In the genomic region with DNA sequence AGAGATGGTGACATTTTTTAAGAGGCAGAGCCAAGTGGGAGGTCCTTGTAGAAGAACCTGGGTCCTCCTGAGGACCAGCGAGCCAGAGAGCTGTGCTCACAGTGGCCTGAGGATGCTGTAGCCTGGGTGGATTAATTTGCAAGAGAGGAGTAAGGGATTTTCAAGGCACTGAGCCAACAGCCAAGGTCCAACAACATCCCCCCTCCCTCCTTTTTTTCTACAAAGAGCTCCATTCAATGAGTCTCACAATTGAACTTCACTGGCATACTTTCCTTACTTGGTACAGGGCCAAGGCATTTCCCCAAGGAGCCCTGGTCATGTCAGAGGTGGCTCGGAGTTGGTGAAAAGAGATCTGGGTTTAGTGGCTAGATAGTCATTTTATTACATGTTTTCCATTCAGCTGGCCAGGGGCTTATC, we compare ENCODE assay signal across 8 mouse cellular contexts.
A peak's percentile ranks its signal among the peaks of the same experiment; 100 is the strongest.
DNase-seq lines count a peak whose midpoint lies in the region; ATAC-seq lines count a peak whose summit lies in the region.

No protein-coding gene starts in this region.

- H3K27ac ChIP-seq in heart, embryonic 11.5 days (ENCODE audit: low read depth, low read length): no peak overlapping the region
- no peak overlapping the region for H3K27ac ChIP-seq in hindbrain, embryonic 14.5 days
- peak overlapping the region; percentile 85 for H3K27ac ChIP-seq in stomach, embryonic 14.5 days (ENCODE audit: low read length)

- H3K4me3 ChIP-seq in heart, embryonic 11.5 days (ENCODE audit: low read depth, low read length): no peak overlapping the region
- H3K4me3 ChIP-seq in hindbrain, embryonic 14.5 days (replicated peaks; ENCODE audit: low read length): no peak overlapping the region
- no peak overlapping the region for H3K4me3 ChIP-seq in stomach, embryonic 14.5 days (ENCODE audit: low read depth, low read length)

- no peaks in the 10 kb centered on the region for H3K27me3 ChIP-seq in heart, embryonic 11.5 days (ENCODE audit: control insufficient read depth, insufficient read depth, low read length)
- H3K27me3 ChIP-seq in hindbrain, embryonic 14.5 days (ENCODE audit: control insufficient read depth, insufficient read depth, low read length): peaks cover under 1% of the 10 kb centered on the region; the same call in 1 of the 2 replicates
- no peaks in the 10 kb centered on the region for H3K27me3 ChIP-seq in stomach, embryonic 14.5 days (ENCODE audit: control insufficient read depth, insufficient read depth, low read length)

- H3K9ac ChIP-seq in heart, embryonic 11.5 days (ENCODE audit: low read depth, low read length): no peak overlapping the region
- no peak overlapping the region for H3K9ac ChIP-seq in hindbrain, embryonic 14.5 days
- no peak overlapping the region for H3K9ac ChIP-seq in stomach, embryonic 14.5 days (replicated peaks; ENCODE audit: low read depth, low read length)

- 50% methylated on average over 2 of the region's 2 CpGs for WGBS in heart, embryonic 11.5 days (ENCODE audit: insufficient replicate concordance)
- 31% methylated on average over 2 of the region's 2 CpGs for WGBS in hindbrain, embryonic 14.5 days
- WGBS in stomach, embryonic 14.5 days: 50% methylated on average over 2 of the region's 2 CpGs

- H3K4me1 ChIP-seq in heart, embryonic 11.5 days (ENCODE audit: control insufficient read depth, insufficient read depth, low read length): peaks cover 16% of the 10 kb centered on the region
- H3K4me1 ChIP-seq in hindbrain, embryonic 14.5 days (replicated peaks; ENCODE audit: control insufficient read depth, insufficient read depth, low read length): peaks cover 7% of the 10 kb centered on the region; the same call in 1 of the 2 replicates
- H3K4me1 ChIP-seq in stomach, embryonic 14.5 days (ENCODE audit: control insufficient read depth, insufficient read depth, low read length): peaks cover 43% of the 10 kb centered on the region

- no peak for ATAC-seq in heart, embryonic 11.5 days (replicated peaks; ENCODE audit: insufficient number of reproducible peaks, low FRiP score, low TSS enrichment)
- ATAC-seq in hindbrain, embryonic 14.5 days (ENCODE audit: low FRiP score): no peak
- no peak for ATAC-seq in stomach, embryonic 14.5 days (ENCODE audit: insufficient number of reproducible peaks, insufficient read depth, low FRiP score, low read depth)
- no peak for ATAC-seq in monocyte, adult 5-6 weeks (replicated peaks; ENCODE audit: insufficient number of reproducible peaks, low FRiP score, low TSS enrichment, poor library complexity, severe bottlenecking)

- H3K4me2 ChIP-seq in heart, embryonic 11.5 days: no peak overlapping the region
- H3K4me2 ChIP-seq in hindbrain, embryonic 14.5 days (replicated peaks): no peak overlapping the region
- H3K4me2 ChIP-seq in stomach, embryonic 14.5 days (replicated peaks; ENCODE audit: low read depth, low read length): no peak overlapping the region

- no peaks in the 10 kb centered on the region for H3K36me3 ChIP-seq in heart, embryonic 11.5 days (ENCODE audit: control insufficient read depth, insufficient read depth, low read length)
- H3K36me3 ChIP-seq in hindbrain, embryonic 14.5 days (replicated peaks; ENCODE audit: control insufficient read depth, insufficient read depth): no peaks in the 10 kb centered on the region
- no peaks in the 10 kb centered on the region for H3K36me3 ChIP-seq in stomach, embryonic 14.5 days (ENCODE audit: control insufficient read depth, insufficient read depth, low read length)

- no peaks in the 10 kb centered on the region for H3K9me3 ChIP-seq in heart, embryonic 11.5 days (replicated peaks; ENCODE audit: control insufficient read depth, low read length)
- H3K9me3 ChIP-seq in hindbrain, embryonic 14.5 days (ENCODE audit: control insufficient read depth, low read length): no peaks in the 10 kb centered on the region
- H3K9me3 ChIP-seq in stomach, embryonic 14.5 days (ENCODE audit: control insufficient read depth, low read depth, low read length): no peaks in the 10 kb centered on the region

- DNase-seq in heart, adult 18-20 months: peak; percentile 35 to 42
- peak; percentile 9 for DNase-seq in right cerebral cortex, adult 18-20 months
- DNase-seq in right cerebral cortex, postnatal 14 days: no peak
- DNase-seq in hindbrain, embryonic 14.5 days (ENCODE audit: low spot score): peak; percentile 72
- no peak for DNase-seq in thymus, postnatal 0 days (ENCODE audit: low spot score)

Comparison
In these comparisons a context has a peak if more than half of its experiments do, and no peak if none do; other contexts are left out.
1. DNase-seq: peak in heart, adult 18-20 months (2 of 2), right cerebral cortex, adult 18-20 months (single experiment) and hindbrain, embryonic 14.5 days (single experiment); none in right cerebral cortex, postnatal 14 days (single experiment) and thymus, postnatal 0 days (single experiment).